Mouse (Mus musculus) heart, embryonic 16.5 days (tissue): ENCODE results near the gene Rapgef2. TPM values are rescaled to one million over a fixed set of nuclear protein-coding genes. Genes with fewer than 3 reads are reported as not detected.
A peak's percentile ranks its signal among the peaks of the same experiment; 100 is the strongest.

Experiments used
- ATAC-seq: fragments of 200-750 bp; cut with Nextera tagmentation; replicated peaks from 2 replicates; pipeline ENCODE4 v1.8.0; 2017; ENCODE audit warnings: moderate number of reproducible peaks; ENCODE audit not compliant: insufficient read depth, low FRiP score; ENCODE audit errors: extremely low read depth
- H3K27ac ChIP-seq: fragments of 300-500 bp; sonication (generic); 2 replicates; pipeline ENCODE4 v1.5.1; 2014; ENCODE audit warnings: mild to moderate bottlenecking, low read length, control low read depth, moderate library complexity
- H3K27me3 ChIP-seq: fragments of 300-500 bp; sonication (generic); 2 replicates; pipeline ENCODE4 v1.6.1; 2014; ENCODE audit warnings: low read length, mixed read lengths; ENCODE audit not compliant: control insufficient read depth, insufficient read depth
- H3K36me3 ChIP-seq: fragments of 300-500 bp; sonication (generic); 2 replicates; pipeline ENCODE4 v1.6.1; 2014; ENCODE audit not compliant: control insufficient read depth, insufficient read depth
- H3K4me1 ChIP-seq: fragments of 300-500 bp; sonication (generic); 2 replicates; pipeline ENCODE4 v1.6.1; 2014; ENCODE audit warnings: low read length, mixed read lengths; ENCODE audit not compliant: control insufficient read depth, insufficient read depth
- H3K4me2 ChIP-seq: fragments of 300-500 bp; sonication (generic); 2 replicates; pipeline ENCODE4 v1.6.1; 2014; ENCODE audit warnings: low read depth, mild to moderate bottlenecking, control low read depth, low read length
- H3K4me3 ChIP-seq: fragments of 300-500 bp; sonication (generic); 2 replicates; pipeline ENCODE4 v1.5.1; 2014; ENCODE audit warnings: mild to moderate bottlenecking, control low read depth, low read length
- H3K9ac ChIP-seq: fragments of 300-500 bp; sonication (generic); 2 replicates; pipeline ENCODE4 v1.6.1; 2014; ENCODE audit warnings: low read length, control low read depth
- H3K9me3 ChIP-seq: fragments of 300-500 bp; sonication (generic); replicated peaks from 2 replicates; pipeline ENCODE4 v1.6.1; 2016; ENCODE audit warnings: low read length; ENCODE audit not compliant: control insufficient read depth
- WGBS: fragments of 180-500 bp; shearing (Covaris S2); extraction: QIAGEN DNeasy Blood & Tissue Kit; methylation state at CpG from one replicate; pipeline ENCODE4 v1.1.7; 2014; 5-methylcytosine and 5-hydroxymethylcytosine counted together
- polyA plus RNA-seq: library from polyadenylated mRNA; unstranded; fragments of >200 nt; fragmentation: Nextera tagmentation; extraction: Ambion mirVana; gene quantifications from 2 replicates; pipeline ENCODE4 v1.2.1, GENCODE M21; 2015

The Rapgef2 gene
- polyA plus RNA-seq, 1 experiment from 2014 or later = 4.9 TPM

DNA sequence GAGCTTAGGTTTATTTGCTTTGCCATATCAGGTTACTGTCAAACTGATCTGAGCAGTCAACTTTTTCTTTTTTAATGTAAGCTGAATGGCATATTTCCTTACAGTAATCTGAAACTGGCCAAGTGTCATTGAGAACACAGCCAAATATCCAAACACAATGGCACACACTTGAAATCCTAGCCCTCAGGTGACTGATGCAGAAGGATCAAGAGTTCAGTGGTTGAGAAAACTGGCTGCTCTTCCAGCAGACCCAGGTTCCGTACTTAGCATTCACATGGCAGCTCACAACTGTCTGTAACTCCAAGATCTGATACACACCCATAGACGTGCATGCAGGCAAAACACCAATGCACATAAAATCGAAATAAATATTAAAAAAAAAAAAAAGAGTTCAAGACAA lies 243.3 kb downstream of the Rapgef2 start:
- H3K4me3 ChIP-seq = no peak overlapping the region
- WGBS = 73% methylated on average over 3 of the region's 3 CpGs
- H3K27ac ChIP-seq = no peak overlapping the region
- ATAC-seq = no peak
- no peaks in the 10 kb centered on the region for H3K27me3 ChIP-seq
- 0 out of 2 replicates have a peak, but pooled peaks cover 2% of the 10 kb centered on the region for H3K4me1 ChIP-seq
- H3K4me2 ChIP-seq = no peak overlapping the region
- no peak overlapping the region for H3K9ac ChIP-seq
- H3K9me3 ChIP-seq = no peaks in the 10 kb centered on the region
- H3K36me3 ChIP-seq = no peaks in the 10 kb centered on the region

DNA sequence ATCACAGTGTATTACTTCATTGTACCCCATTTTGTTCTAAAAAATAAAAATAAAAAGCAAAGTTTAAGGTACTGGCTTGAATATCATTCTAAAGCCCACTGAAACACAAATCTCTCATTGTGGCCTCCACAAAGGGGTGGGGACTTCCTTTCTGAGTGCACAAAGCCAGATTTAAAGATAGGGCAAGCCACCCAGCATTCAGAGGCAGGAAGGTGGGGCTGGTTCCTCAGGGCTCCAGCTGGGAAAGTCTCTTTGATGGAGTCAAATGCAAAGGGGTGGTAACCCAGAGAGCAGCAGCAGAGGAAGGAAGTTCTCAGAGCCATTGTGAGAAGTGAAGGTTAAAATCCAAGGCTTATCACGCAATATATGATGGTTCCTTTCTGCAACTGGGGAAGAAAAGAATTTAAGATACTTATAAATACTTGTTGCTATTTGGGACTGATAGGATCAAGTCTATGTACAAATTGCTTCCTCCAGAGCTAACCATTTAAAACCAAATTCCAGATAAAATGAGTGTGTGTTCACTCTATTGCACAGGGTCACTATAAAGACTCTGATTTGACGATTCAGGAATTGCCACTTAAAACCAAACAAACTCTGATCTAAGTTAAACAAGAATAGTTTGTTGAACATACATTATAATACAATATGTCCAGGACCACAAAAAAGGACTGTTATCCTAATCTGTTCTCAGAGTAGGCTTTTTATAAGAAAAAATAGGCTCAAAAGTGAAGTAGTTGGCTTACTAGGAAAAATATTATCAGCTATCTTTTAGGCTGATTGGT lies 246.5 kb downstream of the Rapgef2 start:
- Histone ChIP-seq H3K4me1 (0 out of 2 replicates have a peak, but pooled peaks cover 2% of the 10 kb centered on the region), H3K4me3 (no peak overlapping the region), H3K36me3 (no peaks in the 10 kb centered on the region), H3K27me3 (no peaks in the 10 kb centered on the region), H3K4me2 (no peak overlapping the region), H3K9ac (no peak overlapping the region), H3K27ac (no peak overlapping the region), H3K9me3 (no peaks in the 10 kb centered on the region)
- 54% methylated on average over 2 of the region's 2 CpGs for WGBS
- ATAC-seq = peak; percentile 45; the same call in 1 of the 2 replicates

DNA sequence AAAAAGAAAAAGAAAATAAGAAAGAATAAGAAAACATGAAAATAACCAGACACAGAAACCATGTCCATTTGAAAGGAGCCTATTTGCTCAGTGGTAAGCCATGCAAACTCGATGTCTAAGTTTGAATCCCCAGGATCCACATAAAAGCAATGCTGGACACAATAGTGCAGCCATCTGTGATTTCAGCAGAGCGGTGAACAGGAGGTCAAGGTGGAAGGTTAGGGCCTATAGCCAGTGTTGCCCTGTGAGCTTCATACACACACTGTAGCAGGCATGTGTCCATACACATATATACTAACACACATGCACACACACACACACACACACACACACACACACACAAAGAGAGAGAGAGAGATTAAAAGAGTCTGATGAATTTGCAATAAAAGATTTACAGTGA lies 247.3 kb downstream of the Rapgef2 start:
- no peaks in the 10 kb centered on the region for H3K9me3 ChIP-seq
- H3K4me3 ChIP-seq = no peak overlapping the region
- 85% methylated on average over 2 of the region's 2 CpGs for WGBS
- H3K9ac ChIP-seq = no peak overlapping the region
- no peaks in the 10 kb centered on the region for H3K27me3 ChIP-seq
- no peak overlapping the region for H3K4me2 ChIP-seq
- no peak overlapping the region for H3K27ac ChIP-seq
- no peak for ATAC-seq
- H3K36me3 ChIP-seq = no peaks in the 10 kb centered on the region
- 0 out of 2 replicates have a peak, but pooled peaks cover 2% of the 10 kb centered on the region for H3K4me1 ChIP-seq

DNA sequence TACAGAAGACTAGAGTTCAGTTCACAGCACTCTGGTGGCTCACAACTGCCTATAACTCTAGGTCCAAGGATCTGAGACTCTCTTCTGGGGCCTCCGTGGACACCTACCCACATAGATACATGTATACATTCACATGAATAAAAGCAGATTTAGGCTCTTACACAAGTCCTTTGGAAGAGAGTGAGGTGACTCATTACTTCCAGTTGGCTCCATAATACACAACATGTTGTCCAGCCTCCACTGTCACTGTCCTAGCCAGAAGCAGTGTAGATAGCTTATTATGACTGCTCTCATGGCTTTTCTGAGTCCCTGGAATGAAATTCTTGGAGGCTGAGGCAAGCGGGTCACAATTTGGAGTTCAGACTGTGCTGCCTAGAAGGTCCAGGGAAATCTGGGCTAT lies 251.9 kb downstream of the Rapgef2 start:
- 0 out of 2 replicates have a peak, but pooled peaks cover 2% of the 10 kb centered on the region for H3K4me1 ChIP-seq
- H3K36me3 ChIP-seq = no peaks in the 10 kb centered on the region
- ATAC-seq = no peak
- no peak overlapping the region for H3K9ac ChIP-seq
- H3K4me2 ChIP-seq = no peak overlapping the region
- WGBS = 77% methylated on average over 2 of the region's 2 CpGs
- no peak overlapping the region for H3K27ac ChIP-seq
- H3K9me3 ChIP-seq = peaks cover 4% of the 10 kb centered on the region
- H3K27me3 ChIP-seq = no peaks in the 10 kb centered on the region
- no peak overlapping the region for H3K4me3 ChIP-seq

DNA sequence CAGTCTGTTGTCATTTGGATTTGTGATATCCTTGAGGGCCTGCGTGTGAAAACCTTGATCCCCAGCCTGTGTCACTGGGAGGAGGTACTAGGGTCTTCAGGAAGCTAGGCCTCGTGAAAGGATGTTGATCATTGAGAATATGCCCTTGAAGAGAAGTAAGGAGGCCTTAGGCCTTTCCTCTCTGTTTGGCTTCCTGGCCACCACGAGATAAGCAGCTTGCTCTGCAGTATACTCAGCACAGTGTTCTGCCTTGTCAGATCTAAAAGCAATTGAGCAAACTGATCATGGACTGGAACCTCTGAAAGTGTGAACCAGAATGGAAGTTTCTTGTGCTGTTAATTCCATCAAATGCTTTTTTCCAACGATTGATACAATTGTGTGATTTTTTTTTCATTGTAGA lies 255.5 kb downstream of the Rapgef2 start:
- H3K4me1 ChIP-seq = peaks cover 5% of the 10 kb centered on the region
- no peaks in the 10 kb centered on the region for H3K27me3 ChIP-seq
- no peaks in the 10 kb centered on the region for H3K36me3 ChIP-seq
- H3K27ac ChIP-seq = no peak overlapping the region
- no peak overlapping the region for H3K4me3 ChIP-seq
- WGBS = 75% methylated on average over 4 of the region's 4 CpGs
- H3K4me2 ChIP-seq = no peak overlapping the region
- peaks cover 4% of the 10 kb centered on the region for H3K9me3 ChIP-seq
- no peak for ATAC-seq
- H3K9ac ChIP-seq = no peak overlapping the region

DNA sequence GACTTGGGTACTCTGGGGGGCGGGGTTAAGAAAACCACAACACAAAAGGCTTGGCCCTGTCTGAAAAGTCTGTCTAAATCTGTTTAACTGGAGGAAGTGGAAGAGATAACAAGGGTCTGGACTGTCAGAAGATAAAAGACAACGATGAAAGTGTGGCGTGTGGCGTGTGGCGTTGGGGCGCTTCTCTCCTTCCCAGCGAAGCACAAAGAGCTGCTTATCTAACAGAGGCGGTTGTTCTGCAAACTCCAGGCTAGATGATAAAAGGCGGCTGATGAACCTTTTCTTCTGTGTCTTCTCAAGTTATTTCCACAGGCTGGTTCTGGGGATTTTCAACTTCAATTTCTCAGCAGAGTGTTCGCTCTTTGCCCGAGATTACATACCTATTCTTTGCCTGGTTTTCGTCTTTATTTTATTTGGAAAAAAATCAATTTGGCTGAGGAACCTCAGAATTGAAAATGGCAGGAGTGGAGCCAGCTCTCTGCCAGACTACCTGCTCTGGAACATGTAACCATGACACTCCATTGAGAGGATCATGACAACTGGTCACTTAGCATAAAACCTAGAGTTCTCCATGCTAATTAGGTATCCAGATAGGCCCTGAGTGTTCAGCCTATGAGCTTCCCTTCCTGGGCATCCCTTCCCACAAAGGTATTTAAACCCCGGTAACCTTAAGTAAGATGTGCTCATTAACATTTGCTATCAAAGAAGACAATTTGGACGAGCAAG lies 258.0 kb downstream of the Rapgef2 start:
- peak overlapping the region; percentile 7; the same call in 1 of the 2 replicates for H3K4me2 ChIP-seq
- peak; percentile 49 for ATAC-seq
- H3K4me1 ChIP-seq = peaks cover 16% of the 10 kb centered on the region
- H3K9ac ChIP-seq = no peak overlapping the region
- WGBS = 22% methylated on average over 14 of the region's 14 CpGs
- H3K4me3 ChIP-seq = no peak overlapping the region
- peaks cover 2% of the 10 kb centered on the region for H3K9me3 ChIP-seq
- no peak overlapping the region for H3K27ac ChIP-seq
- no peaks in the 10 kb centered on the region for H3K27me3 ChIP-seq
- no peaks in the 10 kb centered on the region for H3K36me3 ChIP-seq

DNA sequence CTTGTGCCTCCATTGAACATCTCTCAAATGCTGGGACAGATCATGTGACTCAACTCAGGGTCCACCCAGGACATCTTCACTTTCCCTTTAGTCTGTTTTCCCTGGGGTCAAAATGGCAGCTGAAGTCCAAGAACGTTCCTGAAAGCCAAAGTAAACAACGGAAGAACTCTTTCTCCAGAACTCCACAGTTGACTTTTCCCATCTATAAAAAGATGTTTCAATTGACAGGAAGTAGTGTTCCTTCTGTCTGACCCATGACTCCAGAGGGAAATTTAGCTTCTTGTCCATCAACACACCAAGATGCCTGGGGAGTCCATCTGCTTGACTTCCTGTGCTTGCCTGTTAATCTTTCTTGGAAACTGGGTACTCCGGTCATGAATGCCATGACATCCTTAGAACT lies 260.3 kb downstream of the Rapgef2 start:
- Histone ChIP-seq H3K9me3 (no peaks in the 10 kb centered on the region), H3K27me3 (no peaks in the 10 kb centered on the region), H3K36me3 (no peaks in the 10 kb centered on the region), H3K9ac (no peak overlapping the region), H3K4me1 (peaks cover 21% of the 10 kb centered on the region), H3K27ac (no peak overlapping the region), H3K4me2 (no peak overlapping the region), H3K4me3 (no peak overlapping the region)
- 68% methylated on average over 3 of the region's 3 CpGs for WGBS
- ATAC-seq = no peak

DNA sequence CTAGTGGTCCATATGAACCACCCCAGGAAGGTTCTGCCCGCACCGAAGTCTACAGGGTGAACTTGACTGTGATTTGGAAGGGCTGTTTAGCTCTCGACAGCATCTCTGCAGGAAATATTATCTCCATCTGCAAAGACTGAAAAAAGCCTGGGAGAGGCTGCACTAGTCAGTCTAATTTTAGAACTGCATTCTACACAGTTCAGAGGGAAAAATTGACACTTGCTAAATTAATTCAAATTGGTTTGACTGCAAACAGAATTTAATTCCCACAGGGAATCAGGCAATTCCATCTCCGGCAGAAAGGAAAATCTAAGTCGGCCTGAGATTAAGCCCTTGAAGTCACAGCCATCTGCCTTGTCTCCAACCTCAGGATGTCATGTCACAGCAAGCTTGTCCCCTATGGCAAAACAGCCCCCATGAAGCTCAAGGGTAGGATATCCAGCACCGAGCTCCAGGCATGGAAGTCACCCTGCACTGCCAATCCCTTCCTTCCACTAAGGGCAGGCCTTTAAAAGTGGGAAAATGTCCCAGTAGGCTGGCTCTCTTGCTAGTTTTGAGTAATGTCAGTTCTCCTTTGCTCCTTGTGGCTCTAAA lies 262.5 kb downstream of the Rapgef2 start:
- Histone ChIP-seq H3K9ac (no peak overlapping the region), H3K27ac (peak overlapping the region; percentile 65), H3K27me3 (no peaks in the 10 kb centered on the region), H3K36me3 (no peaks in the 10 kb centered on the region), H3K4me2 (no peak overlapping the region), H3K9me3 (no peaks in the 10 kb centered on the region), H3K4me3 (no peak overlapping the region), H3K4me1 (peaks cover 21% of the 10 kb centered on the region)
- WGBS = 33% methylated on average over 6 of the region's 6 CpGs
- ATAC-seq = no peak

DNA sequence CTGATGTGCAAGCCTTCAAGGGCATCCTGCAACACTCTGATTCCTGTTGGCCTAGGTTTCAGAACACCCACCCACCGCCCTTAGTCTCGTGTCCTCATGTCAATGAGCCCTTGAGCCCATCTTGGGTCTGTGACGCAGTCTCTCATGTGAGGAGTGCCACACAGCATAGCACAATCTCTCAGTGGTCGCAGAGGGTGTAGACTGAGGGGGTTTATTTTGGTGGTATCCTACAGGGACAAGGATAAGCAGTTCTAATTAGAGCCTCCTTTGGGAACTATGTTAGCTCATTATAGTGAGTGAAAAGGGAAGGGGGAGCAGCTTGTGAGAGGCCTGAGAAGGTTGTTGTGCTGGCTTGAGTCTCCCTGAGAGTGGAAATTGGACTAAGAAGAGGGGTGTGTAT lies 263.6 kb downstream of the Rapgef2 start:
- no peak for ATAC-seq
- Histone ChIP-seq H3K4me1 (peaks cover 16% of the 10 kb centered on the region), H3K4me2 (no peak overlapping the region), H3K36me3 (no peaks in the 10 kb centered on the region), H3K9ac (no peak overlapping the region), H3K27me3 (no peaks in the 10 kb centered on the region), H3K9me3 (no peaks in the 10 kb centered on the region), H3K27ac (no peak overlapping the region), H3K4me3 (no peak overlapping the region)
- WGBS = 61% methylated on average over 4 of the region's 4 CpGs
